Mouse (Mus musculus) embryo, embryonic 10 days (tissue): ENCODE data around the gene Olfr444.

ENCODE experiments used
- DNase-seq: peaks from one replicate; pipeline ENCODE4 v3.0.0-alpha.2; 2015; ENCODE audit warnings: low spot score

The Olfr444 gene

DNA sequence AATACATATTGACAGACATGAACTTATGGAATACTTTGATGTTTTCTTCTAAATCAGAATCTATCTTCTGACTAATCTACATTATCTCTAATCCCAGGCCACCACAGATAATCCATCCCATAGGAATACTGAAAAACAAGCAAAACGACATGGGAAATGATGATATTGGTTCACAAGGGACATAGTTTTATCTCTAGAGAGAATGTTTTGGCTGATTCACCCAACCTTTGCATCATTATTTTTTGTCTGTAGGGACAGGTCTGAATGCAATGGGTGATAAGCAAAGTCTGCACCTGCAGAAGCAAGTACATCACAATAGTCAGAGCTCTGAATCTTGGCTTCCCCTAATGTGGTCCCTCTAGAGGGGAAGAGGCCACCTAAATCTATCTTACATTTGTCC, at the start of gene Olfr444:
Gene Olfr444, plus strand, starts transcription at position 301 of the 400 bp plus-strand sequence.
- DNase-seq: no peak

DNA sequence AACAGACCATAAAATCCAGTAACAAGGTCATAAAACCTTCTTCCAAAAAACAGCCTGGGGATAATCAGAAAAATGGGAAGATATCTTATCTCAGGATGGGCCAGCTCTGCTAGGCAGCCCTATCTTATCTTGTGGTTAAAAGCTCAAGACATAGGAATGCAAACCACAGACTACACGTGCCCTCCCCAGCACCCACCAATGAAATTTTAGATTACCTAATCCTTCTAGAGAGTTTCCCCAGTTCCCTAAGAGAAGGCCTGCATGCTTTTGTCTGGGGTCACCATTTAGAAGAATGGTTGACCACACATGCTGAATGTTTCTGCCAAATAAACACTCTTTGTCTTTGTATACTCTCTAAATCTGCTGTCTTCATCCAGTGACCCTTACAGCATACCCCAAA, 48.5 kb upstream of the Olfr444 start:
- DNase-seq: no peak

DNA sequence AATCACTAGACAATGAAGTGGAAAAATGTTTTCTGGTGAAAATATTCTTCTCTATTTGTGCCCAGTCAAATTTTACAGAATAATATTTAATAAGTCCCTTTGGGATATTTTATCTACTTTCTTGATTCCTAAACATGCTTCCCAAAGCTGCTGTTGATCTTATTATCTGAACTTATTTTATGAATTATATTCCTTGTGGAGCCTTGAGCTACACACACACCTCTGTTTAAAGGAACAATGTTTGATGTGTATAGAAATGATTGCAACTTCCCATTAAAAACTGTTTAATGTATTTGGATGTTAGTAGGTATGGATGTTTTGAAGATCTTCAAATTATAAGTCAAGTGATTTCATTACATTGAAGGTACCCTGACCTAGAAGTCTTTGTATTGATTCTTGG, 40.3 kb upstream of the Olfr444 start, which contains the start of gene Olfr447:
Gene Olfr447, plus strand, starts transcription at position 301 of the 400 bp plus-strand sequence.
- no peak for DNase-seq

DNA sequence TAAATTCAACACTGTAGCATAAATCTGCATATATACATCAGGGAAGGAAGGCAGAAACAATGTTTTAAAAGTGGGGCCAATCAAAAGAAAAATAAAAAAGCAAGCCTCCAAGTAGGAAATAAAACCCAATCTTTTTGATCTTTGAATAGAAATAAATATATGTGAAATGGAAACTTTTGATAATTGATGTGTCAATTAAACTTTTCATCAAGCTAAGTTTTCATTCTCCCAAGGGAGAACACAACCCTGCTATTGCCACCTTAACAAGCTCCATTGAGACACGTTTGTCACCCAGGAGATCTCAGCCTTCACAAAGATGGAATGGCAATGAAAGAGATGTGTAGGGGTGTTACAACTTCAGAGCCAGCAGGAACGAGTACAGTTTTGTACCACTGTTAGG, 27.8 kb upstream of the Olfr444 start, which contains the start of gene Olfr446:
Gene Olfr446, plus strand, starts transcription at position 301 of the 400 bp plus-strand sequence.
- no peak for DNase-seq

DNA sequence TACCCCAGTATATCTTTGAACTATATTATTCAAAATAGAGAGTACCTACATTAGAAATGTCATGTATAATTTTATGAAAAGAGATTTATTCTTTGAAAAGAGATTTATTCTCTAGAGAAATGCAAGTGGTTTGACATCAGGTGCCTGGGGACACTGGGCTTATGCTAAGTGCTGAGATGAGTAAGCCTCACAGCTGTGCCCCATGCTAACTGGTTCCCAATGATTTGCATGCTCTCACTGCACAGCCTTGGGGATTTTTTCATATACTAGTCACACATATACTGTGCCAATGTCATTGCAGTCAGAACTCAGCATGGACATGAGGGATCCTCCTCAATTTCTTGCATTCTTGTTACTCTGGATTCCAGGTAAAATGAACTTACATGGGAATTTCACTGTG, 31.5 kb downstream of the Olfr444 start:
- DNase-seq: no peak
